Mouse (Mus musculus) embryonic facial prominence, embryonic 10.5 days (tissue): ENCODE measurements at regions not wholly inside any gene's neighbourhood (a gene's known extent, or its start where the extent isn't known, plus 50 kb on each side); places are given as distances from the start of the nearest gene placed in this dataset.

Experiments
- DNase-seq: peaks from one replicate; pipeline ENCODE4 v3.0.0-alpha.2; 2017; ENCODE audit warnings: low spot score
- H3K27ac ChIP-seq: fragments of 300-500 bp; sonication (generic); replicated peaks from 2 replicates; pipeline ENCODE4 v1.5.1; 2016; ENCODE audit warnings: mild to moderate bottlenecking
- H3K27me3 ChIP-seq: fragments of 300-500 bp; sonication (generic); replicated peaks from 2 replicates; pipeline ENCODE4 v1.6.1; 2016; ENCODE audit warnings: low read depth, mild to moderate bottlenecking; ENCODE audit not compliant: poor library complexity, severe bottlenecking
- H3K36me3 ChIP-seq: fragments of 300-500 bp; sonication (generic); replicated peaks from 2 replicates; pipeline ENCODE4 v1.6.1; 2016; ENCODE audit warnings: mild to moderate bottlenecking, moderate library complexity
- H3K4me1 ChIP-seq: fragments of 300-500 bp; sonication (generic); 2 replicates; pipeline ENCODE4 v1.6.1; 2016
- H3K4me3 ChIP-seq: fragments of 300-500 bp; sonication (generic); 2 replicates; pipeline ENCODE4 v1.5.1; 2016; ENCODE audit warnings: mild to moderate bottlenecking, moderate library complexity
- H3K9me3 ChIP-seq: fragments of 300-500 bp; sonication (generic); 2 replicates; pipeline ENCODE4 v1.6.1; 2016; ENCODE audit warnings: mild to moderate bottlenecking
- WGBS: fragments of 180-500 bp; shearing (Covaris S2); methylation state at CpG from one replicate; pipeline ENCODE4 v1.1.7; 2016; 5-methylcytosine and 5-hydroxymethylcytosine counted together

- H3K4me1 ChIP-seq = peaks cover 10% of the 10 kb centered on the region
- DNase-seq = no peak
- WGBS = 29% methylated on average over 3 of the region's 3 CpGs
- H3K27ac ChIP-seq = peak overlapping the region; percentile 24; the same call in 1 of the 2 replicates
- no peak overlapping the region for H3K4me3 ChIP-seq
- peaks cover 1% of the 10 kb centered on the region; the same call in 1 of the 2 replicates for H3K27me3 ChIP-seq
- no peaks in the 10 kb centered on the region for H3K36me3 ChIP-seq
- H3K9me3 ChIP-seq = no peaks in the 10 kb centered on the region
Observed at GRCm38 (mm10) chr15:62462698-62463097, 1382.3 kb downstream of the Gsdmc2 start.

- no peak for DNase-seq
- H3K27ac ChIP-seq = no peak overlapping the region
- WGBS = 91% methylated on average over 7 of the region's 7 CpGs
- H3K4me3 ChIP-seq = no peak overlapping the region
- peaks cover 19% of the 10 kb centered on the region for H3K4me1 ChIP-seq
- no peaks in the 10 kb centered on the region for H3K27me3 ChIP-seq
- no peaks in the 10 kb centered on the region for H3K9me3 ChIP-seq
- no peaks in the 10 kb centered on the region for H3K36me3 ChIP-seq
Observed at GRCm38 (mm10) chr15:62461398-62462051, 1383.5 kb downstream of the Gsdmc2 start.

GRCm38 (mm10) chr15:62460724-62461123 lies 1384.3 kb downstream of the Gsdmc2 start:
- WGBS = 90% methylated on average over 2 of the region's 2 CpGs
- DNase-seq = no peak
- Histone ChIP-seq H3K4me1 (peaks cover 19% of the 10 kb centered on the region), H3K9me3 (no peaks in the 10 kb centered on the region), H3K27ac (no peak overlapping the region), H3K36me3 (no peaks in the 10 kb centered on the region), H3K4me3 (no peak overlapping the region), H3K27me3 (no peaks in the 10 kb centered on the region)

GRCm38 (mm10) chr15:62460026-62460607 lies 1384.9 kb downstream of the Gsdmc2 start:
- no peaks in the 10 kb centered on the region for H3K9me3 ChIP-seq
- no peaks in the 10 kb centered on the region for H3K27me3 ChIP-seq
- WGBS = 72% methylated on average over 6 of the region's 6 CpGs
- H3K27ac ChIP-seq = no peak overlapping the region
- no peak for DNase-seq
- H3K4me1 ChIP-seq = peaks cover 19% of the 10 kb centered on the region
- H3K4me3 ChIP-seq = no peak overlapping the region
- no peaks in the 10 kb centered on the region for H3K36me3 ChIP-seq

GRCm38 (mm10) chr15:62457990-62458389 lies 1387.0 kb downstream of the Gsdmc2 start:
- DNase-seq = no peak
- peak overlapping the region; percentile 44 for H3K27ac ChIP-seq
- no peak overlapping the region for H3K4me3 ChIP-seq
- 17% methylated on average over 2 of the region's 2 CpGs for WGBS
- H3K4me1 ChIP-seq = peaks cover 19% of the 10 kb centered on the region
- no peaks in the 10 kb centered on the region for H3K9me3 ChIP-seq
- H3K27me3 ChIP-seq = no peaks in the 10 kb centered on the region
- no peaks in the 10 kb centered on the region for H3K36me3 ChIP-seq

GRCm38 (mm10) chr15:62457051-62457664 lies 1387.8 kb downstream of the Gsdmc2 start:
- Histone ChIP-seq H3K4me3 (no peak overlapping the region), H3K36me3 (no peaks in the 10 kb centered on the region), H3K4me1 (peaks cover 16% of the 10 kb centered on the region), H3K9me3 (no peaks in the 10 kb centered on the region), H3K27me3 (no peaks in the 10 kb centered on the region), H3K27ac (no peak overlapping the region)
- no peak for DNase-seq
- WGBS = 75% methylated on average over 4 of the region's 4 CpGs

GRCm38 (mm10) chr15:62456020-62456419 lies 1389.0 kb downstream of the Gsdmc2 start:
- no peaks in the 10 kb centered on the region for H3K36me3 ChIP-seq
- DNase-seq = no peak
- WGBS = 83% methylated on average over 1 of the region's 1 CpGs

GRCm38 (mm10) chr15:62448116-62448515 lies 1396.9 kb downstream of the Gsdmc2 start:
- H3K9me3 ChIP-seq = no peaks in the 10 kb centered on the region
- no peaks in the 10 kb centered on the region for H3K27me3 ChIP-seq
- DNase-seq = no peak
- no peaks in the 10 kb centered on the region for H3K4me1 ChIP-seq
- H3K27ac ChIP-seq = no peak overlapping the region
- H3K4me3 ChIP-seq = no peak overlapping the region
- 81% methylated on average over 3 of the region's 3 CpGs for WGBS
- no peaks in the 10 kb centered on the region for H3K36me3 ChIP-seq

More at GRCm38 (mm10) chr15:62456020-62456419, 1389.0 kb downstream of the Gsdmc2 start:
- H3K4me1 ChIP-seq = peaks cover 16% of the 10 kb centered on the region
- H3K27ac ChIP-seq = no peak overlapping the region
- no peaks in the 10 kb centered on the region for H3K9me3 ChIP-seq
- H3K4me3 ChIP-seq = no peak overlapping the region
- no peaks in the 10 kb centered on the region for H3K27me3 ChIP-seq

GRCm38 (mm10) chr15:62439211-62439610 lies 1405.8 kb downstream of the Gsdmc2 start:
- WGBS = 87% methylated on average over 5 of the region's 5 CpGs
- no peak overlapping the region for H3K27ac ChIP-seq
- H3K36me3 ChIP-seq = no peaks in the 10 kb centered on the region
- no peaks in the 10 kb centered on the region for H3K4me1 ChIP-seq
- no peak overlapping the region for H3K4me3 ChIP-seq
- no peaks in the 10 kb centered on the region for H3K27me3 ChIP-seq
- H3K9me3 ChIP-seq = no peaks in the 10 kb centered on the region
- no peak for DNase-seq

- Histone ChIP-seq H3K27me3 (no peaks in the 10 kb centered on the region), H3K9me3 (no peaks in the 10 kb centered on the region), H3K36me3 (no peaks in the 10 kb centered on the region), H3K4me3 (no peak overlapping the region), H3K27ac (no peak overlapping the region), H3K4me1 (no peaks in the 10 kb centered on the region)
- WGBS = 88% methylated on average over 5 of the region's 5 CpGs
- no peak for DNase-seq
Observed at GRCm38 (mm10) chr15:62436631-62437030, 1408.3 kb downstream of the Gsdmc2 start.

GRCm38 (mm10) chr15:62435141-62435680 lies 1409.8 kb downstream of the Gsdmc2 start:
- H3K36me3 ChIP-seq = no peaks in the 10 kb centered on the region
- 93% methylated on average over 4 of the region's 4 CpGs for WGBS
- no peak overlapping the region for H3K27ac ChIP-seq
- H3K4me1 ChIP-seq = no peaks in the 10 kb centered on the region
- H3K27me3 ChIP-seq = no peaks in the 10 kb centered on the region
- no peaks in the 10 kb centered on the region for H3K9me3 ChIP-seq
- H3K4me3 ChIP-seq = no peak overlapping the region
- no peak for DNase-seq

- WGBS = 93% methylated on average over 1 of the region's 1 CpGs
- no peaks in the 10 kb centered on the region for H3K4me1 ChIP-seq
Observed at GRCm38 (mm10) chr15:62432742-62433245, 1412.2 kb downstream of the Gsdmc2 start.

More at GRCm38 (mm10) chr15:62432742-62433245, 1412.2 kb downstream of the Gsdmc2 start:
- no peaks in the 10 kb centered on the region for H3K36me3 ChIP-seq
- H3K27me3 ChIP-seq = no peaks in the 10 kb centered on the region
- DNase-seq = no peak
- no peak overlapping the region for H3K27ac ChIP-seq
- no peaks in the 10 kb centered on the region for H3K9me3 ChIP-seq
- no peak overlapping the region for H3K4me3 ChIP-seq
